Mouse (Mus musculus) CH12.LX (cell line): ENCODE measurements around the gene Zfp148.

Experiments
- CTCF ChIP-seq, 2 experiments: IDR thresholded peaks in 1 of 2; conservative IDR thresholded peaks in 1 of 2; 2 replicates each; pipeline ENCODE4 v1.5.1; 2011 to 2012; ENCODE audit warnings: low read depth in 2 of 2, low read length in 2 of 2, improper control_type of control experiment in 1 of 2, inconsistent platforms in 1 of 2, mild to moderate bottlenecking in 1 of 2, moderate library complexity in 1 of 2
- EP300 ChIP-seq: IDR thresholded peaks from 2 replicates; pipeline ENCODE4 v1.6.1; 2011; ENCODE audit warnings: low read length, improper control_type of control experiment
- GABPA ChIP-seq: IDR thresholded peaks from 2 replicates; pipeline ENCODE4 v1.6.1; 2012; ENCODE audit warnings: low read depth, low read length, improper control_type of control experiment, inconsistent platforms; ENCODE audit not compliant: insufficient replicate concordance
- JUND ChIP-seq: conservative IDR thresholded peaks from 2 replicates; pipeline ENCODE4 v1.6.1; 2011; ENCODE audit warnings: low read depth, low read length, improper control_type of control experiment
- MAX ChIP-seq: IDR thresholded peaks from 2 replicates; pipeline ENCODE4 v1.6.1; 2011; ENCODE audit warnings: low read length, improper control_type of control experiment
- MXI1 ChIP-seq: IDR thresholded peaks from 2 replicates; pipeline ENCODE4 v1.6.1; 2011; ENCODE audit warnings: mild to moderate bottlenecking, low read depth, low read length, improper control_type of control experiment
- POLR2AphosphoS2 ChIP-seq: IDR thresholded peaks from 2 replicates; pipeline ENCODE4 v1.6.1; 2011; ENCODE audit warnings: low read depth, low read length, improper control_type of control experiment
- RAD21 ChIP-seq: IDR thresholded peaks from 2 replicates; pipeline ENCODE4 v1.6.1; 2011; ENCODE audit warnings: low read depth, mild to moderate bottlenecking, low read length, improper control_type of control experiment, moderate library complexity
- SIN3A ChIP-seq: IDR thresholded peaks from 2 replicates; pipeline ENCODE4 v1.6.1; 2012; ENCODE audit warnings: low read length, improper control_type of control experiment, inconsistent platforms
- UBTF ChIP-seq: IDR thresholded peaks from 2 replicates; pipeline ENCODE4 v1.6.1; 2012; ENCODE audit warnings: low read depth, mild to moderate bottlenecking, inconsistent platforms, low read length, improper control_type of control experiment, moderate library complexity
- USF1 ChIP-seq: IDR thresholded peaks from 2 replicates; pipeline ENCODE4 v1.6.1; 2014; ENCODE audit warnings: low read depth, mild to moderate bottlenecking, inconsistent platforms, low read length, improper control_type of control experiment
- ZKSCAN1 ChIP-seq: IDR thresholded peaks from 2 replicates; pipeline ENCODE4 v1.6.1; 2012; ENCODE audit warnings: low read depth, inconsistent platforms, low read length, improper control_type of control experiment, borderline replicate concordance
- ZNF384 ChIP-seq: IDR thresholded peaks from 2 replicates; pipeline ENCODE4 v1.6.1; 2012; ENCODE audit warnings: low read depth, low read length, improper control_type of control experiment, inconsistent platforms

DNA sequence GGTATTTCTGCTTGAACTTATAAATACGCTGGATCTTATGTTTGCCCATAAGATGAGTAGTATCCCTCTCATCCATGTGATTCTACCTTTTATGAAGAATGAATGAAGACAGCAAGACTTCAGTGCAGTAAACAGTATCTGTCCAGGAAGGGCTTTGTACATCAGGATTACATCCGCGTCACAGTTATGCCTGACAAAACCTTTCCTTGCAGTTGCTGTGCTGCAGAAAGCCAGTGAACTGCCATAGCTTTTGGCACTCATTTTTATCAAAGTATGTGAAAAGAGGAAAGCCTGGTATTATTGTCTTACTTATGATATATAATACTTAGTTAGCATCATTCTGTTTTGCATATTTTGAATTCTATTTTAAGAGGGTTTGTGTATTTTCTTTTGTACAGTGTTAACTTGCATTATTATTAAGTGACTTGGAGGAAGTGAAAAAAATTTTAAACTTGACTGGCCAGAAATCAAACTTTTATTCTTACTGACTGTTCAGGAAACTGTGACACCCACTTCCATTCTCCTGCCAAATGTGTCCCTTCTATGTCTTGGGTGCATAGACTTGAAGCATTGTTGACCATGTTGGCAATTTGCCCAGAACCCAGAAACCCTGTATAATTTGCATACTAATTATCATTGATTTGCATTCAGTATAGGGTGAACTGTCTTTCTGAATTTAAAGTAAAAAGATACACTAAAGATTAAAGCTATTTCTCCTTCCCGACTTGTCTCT is 84.0 kb downstream of the Zfp148 start:
- TF ChIP-seq ZNF384 (no peak), SIN3A (no peak), MXI1 (no peak), GABPA (no peak), CTCF (conservative IDR thresholded peaks at IDR 0.05 in 1 of 2, IDR thresholded peaks at IDR 0.05 in 1 of 2; ENCODE audit: low read depth in 2 of 2, low read length in 2 of 2) (no peak), ZKSCAN1 (no peak), EP300 (no peak), USF1 (no peak), POLR2AphosphoS2 (no peak), MAX (no peak), RAD21 (no peak), JUND (no peak), UBTF (no peak)
